Mouse (Mus musculus) monocyte, adult 59 days (primary cell): ENCODE measurements around the gene Carf. TPM values are rescaled to one million over a fixed set of nuclear protein-coding genes. Genes with fewer than 3 reads are reported as not detected.

Experiments used
- total RNA-seq, 2 experiments: library from RNA; stranded (reverse); gene quantifications; one replicate each; pipeline ENCODE4 v1.2.4; 2023

Carf gene
- total RNA-seq = 1 to 10 TPM; 7.4 to 10.0 TPM

GRCm38 (mm10) chr1:60098024-60098781 is at the start of gene Carf, which contains the start of gene Wdr12:
Gene Carf (plus strand): TSS chr1:60098247.
Gene Wdr12 (minus strand): TSS chr1:60098645.

GRCm38 (mm10) chr1:60179932-60180783 is 82.1 kb downstream of the Carf start, which contains the start of gene Nbeal1:
Gene Nbeal1 (plus strand): TSS chr1:60180599.

Other genes with a start within 250 kb of the Carf start
- 10 to 100 TPM; 84.0 to 89.1 TPM for gene Fam117b, start 185.2 kb upstream of the Carf start, total RNA-seq
- gene Ica1l, start 55.1 kb upstream of the Carf start, total RNA-seq = under 1 TPM; 0.21 to 0.33 TPM
- 1 to 10 TPM; 8.5 to 8.6 TPM for gene Wdr12, start 398 bp downstream of the Carf start, total RNA-seq
- 10 to 100 TPM; 26.7 to 31.7 TPM for gene Nbeal1, start 82.4 kb downstream of the Carf start, total RNA-seq
- 10 to 100 TPM; 12.7 to 14.6 TPM for gene Cyp20a1, start 245.1 kb downstream of the Carf start, total RNA-seq